Mouse (Mus musculus) mouse trophoblast stem cell (cell line): ENCODE measurements at regions not wholly inside any gene's neighbourhood (a gene's known extent, or its start where the extent isn't known, plus 50 kb on each side); places are given as distances from the start of the nearest gene placed in this dataset.

Experiments used
- in situ Hi-C, 2 experiments: fragments of 300-500 bp; cut with MseI, MboI; formaldehyde crosslinking; loops; 2 replicates in 1 of 2; 3 replicates in 1 of 2; pipeline ENCODE4 v1.15.1; 2025

- in situ Hi-C loops, result no loop called here
Observed at GRCm38 (mm10) chr5:41994307-41994706, 73.5 kb upstream of the Gm16223 start.

- in situ Hi-C loops, result no loop called here
Observed at GRCm38 (mm10) chr5:41983556-41983955, 84.2 kb upstream of the Gm16223 start.

- in situ Hi-C loops, result loop anchor here in 1 of 2 experiments (10.0 kb wide), 1 partner anchor 81 kb away; no protein-coding TSS in a partner anchor
Observed at GRCm38 (mm10) chr5:41975535-41975934, 92.2 kb upstream of the Gm16223 start.

GRCm38 (mm10) chr5:41971201-41971600 lies 96.6 kb upstream of the Gm16223 start:
- in situ Hi-C loops, result loop anchor here in 1 of 2 experiments (10.0 kb wide), 1 partner anchor 76 kb away; no protein-coding TSS in a partner anchor

GRCm38 (mm10) chr5:41966958-41967357 lies 100.8 kb upstream of the Gm16223 start:
- in situ Hi-C loops, result no loop called here

- in situ Hi-C loops, result no loop called here
Observed at GRCm38 (mm10) chr5:41947114-41947640, 103.1 kb upstream of the Bod1l start.

- in situ Hi-C loops, result no loop called here
Observed at GRCm38 (mm10) chr5:41943399-41943798, 99.3 kb upstream of the Bod1l start.

GRCm38 (mm10) chr5:41942131-41942530 lies 98.0 kb upstream of the Bod1l start:
- in situ Hi-C loops, result no loop called here

GRCm38 (mm10) chr5:41941216-41941615 lies 97.1 kb upstream of the Bod1l start:
- in situ Hi-C loops, result no loop called here

GRCm38 (mm10) chr5:41939736-41940135 lies 95.6 kb upstream of the Bod1l start:
- in situ Hi-C loops, result no loop called here

- in situ Hi-C loops, result no loop called here
Observed at GRCm38 (mm10) chr5:41910053-41910452, 65.9 kb upstream of the Bod1l start.

GRCm38 (mm10) chr5:41907749-41908148 lies 63.6 kb upstream of the Bod1l start:
- in situ Hi-C loops, result no loop called here

GRCm38 (mm10) chr5:41904512-41904911 lies 60.4 kb upstream of the Bod1l start:
- in situ Hi-C loops, result no loop called here

- in situ Hi-C loops, result loop anchor here (10.0 to 25.0 kb wide), 2 partner anchors 76 to 1488 kb away; no protein-coding TSS in a partner anchor
Observed at GRCm38 (mm10) chr5:41899237-41899636, 55.1 kb upstream of the Bod1l start.

- in situ Hi-C loops, result loop anchor here (10.0 to 25.0 kb wide), 2 partner anchors 76 to 1489 kb away; no protein-coding TSS in a partner anchor
Observed at GRCm38 (mm10) chr5:41898748-41899147, 54.6 kb upstream of the Bod1l start.
